Mouse (Mus musculus): ENCODE measurements around the gene 4933417A18Rik. TPM values are rescaled to one million over a fixed set of nuclear protein-coding genes. Genes with fewer than 3 reads are reported as not detected.
A peak's percentile ranks its signal among the peaks of the same experiment; 100 is the strongest.
"Not testable (repeated sequence)": the region's sequence is repeated elsewhere in the genome, so short reads cannot be mapped to it uniquely, and the experiment has no call there.

Gene 4933417A18Rik
- total RNA-seq, 1 experiment from 2014 or later, result not detected

- DNase-seq, result no peak
Observed at GRCm38 (mm10) chr13:34976116-34976515, 51.9 kb downstream of the 4933417A18Rik start.

GRCm38 (mm10) chr13:34977410-34977809 is 53.2 kb downstream of the 4933417A18Rik start:
- no peak for DNase-seq

GRCm38 (mm10) chr13:34978635-34979034 is 54.4 kb downstream of the 4933417A18Rik start:
- not testable (repeated sequence) for DNase-seq

- DNase-seq, result not testable (repeated sequence)
Observed at GRCm38 (mm10) chr13:34983479-34983878, 59.3 kb downstream of the 4933417A18Rik start.

- DNase-seq, result no peak
Observed at GRCm38 (mm10) chr13:34991581-34992273, 67.5 kb downstream of the 4933417A18Rik start.

GRCm38 (mm10) chr13:34993085-34993484 is 68.9 kb downstream of the 4933417A18Rik start:
- DNase-seq, result no peak

GRCm38 (mm10) chr13:34993595-34993982 is 69.4 kb downstream of the 4933417A18Rik start:
- no peak for DNase-seq

GRCm38 (mm10) chr13:34993983-34994811 is 70.0 kb downstream of the 4933417A18Rik start:
- DNase-seq, result peak; percentile 97

GRCm38 (mm10) chr13:34995925-34996324 is 71.7 kb downstream of the 4933417A18Rik start:
- peak; percentile 7 for DNase-seq

Other genes starting within 250 kb of the 4933417A18Rik start
- gene Fam50b, start 189.6 kb upstream of the 4933417A18Rik start, total RNA-seq (2021), result not detected in 2 replicates
- gene Prpf4b, start 49.1 kb upstream of the 4933417A18Rik start, total RNA-seq (2021), result 110 and 126 TPM in 2 replicates
- gene Fam217a, start 99 bp upstream of the 4933417A18Rik start, total RNA-seq (2021), result 0.61 TPM in 1 of 2 replicates, not detected in the other
- 1.5 TPM in 1 of 2 replicates, not detected in the other for gene Eci3, start 39.4 kb downstream of the 4933417A18Rik start, total RNA-seq (2021)
- gene Eci2, start 102.7 kb downstream of the 4933417A18Rik start, total RNA-seq (2021), result 94.5 and 110 TPM in 2 replicates